Mouse (Mus musculus): ENCODE measurements around the gene B3gnt6.

DNA sequence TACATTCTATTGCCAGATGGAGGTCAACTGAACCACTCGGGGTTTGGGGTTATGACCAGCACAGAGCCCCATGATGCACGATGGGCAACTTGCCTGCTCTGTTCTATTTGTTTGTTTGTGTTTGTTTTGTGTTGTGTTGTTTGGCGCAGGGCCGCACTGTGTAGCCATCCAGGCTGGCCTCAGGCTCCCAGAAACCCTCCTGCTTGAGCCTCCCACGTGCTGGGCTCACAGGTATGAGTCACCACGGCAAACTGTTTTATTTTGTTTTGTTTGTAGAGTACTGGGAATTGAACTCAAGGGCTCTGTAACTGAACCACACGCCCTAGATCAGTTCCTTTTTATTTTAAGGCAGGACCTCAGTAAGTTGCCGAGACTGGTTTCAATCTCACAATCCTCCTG is 52.8 kb downstream of the B3gnt6 start:
- TF ChIP-seq CTCF (IDR thresholded peaks at IDR 0.05; ENCODE audit: low read depth) = no peak
- no peak for TF ChIP-seq EP300 (IDR thresholded peaks at IDR 0.05; ENCODE audit: low read depth)
